Mouse (Mus musculus): Measurements from ENCODE around the gene Ppp3r1. TPM values are rescaled to one million over a fixed set of nuclear protein-coding genes. Genes with fewer than 3 reads are reported as not detected.

Ppp3r1 gene
- polyA plus RNA-seq (2015; fragmentation: Nextera tagmentation; extraction: Ambion mirVana): 78.7 and 86.5 TPM in 2 replicates

GRCm38 (mm10) chr11:17158858-17159737, at the start of gene Ppp3r1:
Ppp3r1 (plus strand) TSS chr11:17159263.
- H3K9me3 ChIP-seq (replicated peaks; ENCODE audit: control insufficient read depth, low read length): no peaks in the 10 kb centered on the region
- ATAC-seq (ENCODE audit: insufficient read depth, low FRiP score): peak; percentile 99
- peak within 1 kb of the TSS; percentile 99 for H3K4me3 ChIP-seq (replicated peaks; ENCODE audit: low read length)
- H3K36me3 ChIP-seq (ENCODE audit: control insufficient read depth, insufficient read depth, low read length): no peaks in the 10 kb centered on the region
- under 1% methylated on average over 88 of the region's 89 CpGs for WGBS
- peak within 1 kb of the TSS; percentile 92 for H3K4me2 ChIP-seq (ENCODE audit: low read depth, low read length)
- peak within 1 kb of the TSS; percentile 99 for H3K9ac ChIP-seq (ENCODE audit: low read length)
- peaks cover 18% of the 10 kb centered on the region for H3K4me1 ChIP-seq (ENCODE audit: control insufficient read depth, insufficient read depth, low read length)
- H3K27ac ChIP-seq (ENCODE audit: low read length): peak within 1 kb of the TSS; percentile 97
- no peaks in the 10 kb centered on the region for H3K27me3 ChIP-seq (ENCODE audit: control insufficient read depth, insufficient read depth, low read length)

DNA sequence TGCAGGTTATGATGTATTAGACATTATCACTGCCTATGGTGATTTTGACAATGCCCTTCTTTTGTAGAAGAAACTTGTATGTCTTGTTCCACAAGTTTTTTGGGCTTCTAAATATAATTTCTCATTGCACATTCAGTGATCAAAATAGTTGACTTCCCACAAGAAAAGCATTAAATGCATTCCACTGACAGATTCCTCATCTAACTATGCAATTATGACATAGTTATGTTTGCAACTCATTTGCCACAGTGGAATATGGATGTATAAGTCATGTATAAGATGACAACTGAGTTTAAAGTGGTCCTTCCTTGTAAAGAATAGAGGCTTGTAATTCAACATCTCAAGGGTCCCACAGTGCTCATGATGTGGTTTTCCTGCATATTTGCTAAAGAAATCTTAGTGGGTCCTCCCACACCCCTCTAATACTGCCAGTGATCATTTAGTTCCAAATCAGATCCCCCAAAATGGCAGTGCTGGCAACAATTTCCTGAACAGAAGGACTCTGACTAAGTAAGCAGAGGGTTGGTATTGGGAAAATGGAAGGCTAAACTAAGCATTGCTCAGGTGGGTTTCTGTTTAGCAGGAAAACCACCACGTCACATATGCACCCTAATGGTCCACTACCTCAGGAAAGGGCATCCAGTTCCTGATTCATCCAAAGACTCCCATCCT, 46.5 kb upstream of the Ppp3r1 start:
- WGBS: 70% methylated on average over 1 of the region's 1 CpGs
- Histone ChIP-seq H3K27me3 (ENCODE audit: control insufficient read depth, insufficient read depth, low read length) (no peaks in the 10 kb centered on the region), H3K4me2 (ENCODE audit: low read depth, low read length) (no peak overlapping the region), H3K4me1 (ENCODE audit: control insufficient read depth, insufficient read depth, low read length) (no peaks in the 10 kb centered on the region), H3K9ac (ENCODE audit: low read length) (no peak overlapping the region), H3K27ac (ENCODE audit: low read length) (no peak overlapping the region), H3K9me3 (replicated peaks; ENCODE audit: control insufficient read depth, low read length) (0 out of 2 replicates have a peak, but pooled peaks cover 4% of the 10 kb centered on the region), H3K36me3 (ENCODE audit: control insufficient read depth, insufficient read depth, low read length) (no peaks in the 10 kb centered on the region), H3K4me3 (replicated peaks; ENCODE audit: low read length) (no peak overlapping the region)
- no peak for ATAC-seq (ENCODE audit: insufficient read depth, low FRiP score)

- no peak overlapping the region for H3K9ac ChIP-seq (ENCODE audit: low read length)
- H3K4me1 ChIP-seq (ENCODE audit: control insufficient read depth, insufficient read depth, low read length): no peaks in the 10 kb centered on the region
- H3K27me3 ChIP-seq (ENCODE audit: control insufficient read depth, insufficient read depth, low read length): no peaks in the 10 kb centered on the region
- H3K27ac ChIP-seq (ENCODE audit: low read length): no peak overlapping the region
- 41% methylated on average over 2 of the region's 2 CpGs for WGBS
- no peaks in the 10 kb centered on the region for H3K9me3 ChIP-seq (replicated peaks; ENCODE audit: control insufficient read depth, low read length)
- H3K4me3 ChIP-seq (replicated peaks; ENCODE audit: low read length): no peak overlapping the region
- H3K36me3 ChIP-seq (ENCODE audit: control insufficient read depth, insufficient read depth, low read length): no peaks in the 10 kb centered on the region
- H3K4me2 ChIP-seq (ENCODE audit: low read depth, low read length): no peak overlapping the region
- ATAC-seq (ENCODE audit: insufficient read depth, low FRiP score): no peak
These were observed 32.6 kb upstream of the Ppp3r1 start for GRCm38 (mm10) chr11:17126418-17126817.

GRCm38 (mm10) chr11:17135638-17136037, 23.4 kb upstream of the Ppp3r1 start:
- H3K4me3 ChIP-seq (replicated peaks; ENCODE audit: low read length): no peak overlapping the region
- no peak overlapping the region for H3K9ac ChIP-seq (ENCODE audit: low read length)
- H3K9me3 ChIP-seq (replicated peaks; ENCODE audit: control insufficient read depth, low read length): no peaks in the 10 kb centered on the region
- no peaks in the 10 kb centered on the region for H3K4me1 ChIP-seq (ENCODE audit: control insufficient read depth, insufficient read depth, low read length)
- no peak for ATAC-seq (ENCODE audit: insufficient read depth, low FRiP score)
- H3K27me3 ChIP-seq (ENCODE audit: control insufficient read depth, insufficient read depth, low read length): no peaks in the 10 kb centered on the region
- WGBS: 46% methylated on average over 6 of the region's 6 CpGs
- H3K36me3 ChIP-seq (ENCODE audit: control insufficient read depth, insufficient read depth, low read length): no peaks in the 10 kb centered on the region
- no peak overlapping the region for H3K4me2 ChIP-seq (ENCODE audit: low read depth, low read length)
- H3K27ac ChIP-seq (ENCODE audit: low read length): no peak overlapping the region

DNA sequence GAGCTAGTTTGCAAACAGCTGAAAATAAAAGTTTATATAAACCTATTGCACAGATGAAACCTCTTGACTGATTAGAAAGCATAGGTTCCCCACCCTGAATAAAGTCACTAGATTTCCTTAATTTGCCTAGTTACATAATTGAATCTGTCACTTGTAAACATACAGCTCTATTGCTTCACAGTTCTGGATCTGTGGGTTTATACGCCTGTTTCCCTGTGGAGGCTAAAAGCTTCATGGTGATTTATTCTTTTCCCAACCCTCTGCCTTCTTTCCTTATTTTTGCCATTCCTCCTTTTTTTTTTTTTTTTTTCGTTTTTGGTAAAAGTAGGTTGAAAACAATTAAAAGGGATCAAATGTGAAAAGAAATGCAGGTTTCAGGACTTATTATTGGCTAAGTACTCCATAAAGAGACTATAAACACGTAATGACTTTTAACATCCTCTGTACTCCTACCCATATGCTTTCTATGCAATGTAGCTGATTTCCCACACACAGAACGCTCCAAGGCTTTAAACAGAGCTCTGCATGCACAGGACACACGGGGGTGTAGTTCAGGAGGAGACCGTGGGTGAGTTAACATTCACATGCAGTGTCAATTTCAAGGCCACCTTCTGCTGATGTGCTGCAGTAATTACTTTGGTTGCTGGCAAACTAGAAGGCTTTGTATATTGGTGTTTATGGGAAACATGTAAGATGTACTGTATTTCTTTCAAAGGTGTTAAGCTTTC, 20.6 kb upstream of the Ppp3r1 start:
- Histone ChIP-seq H3K9ac (ENCODE audit: low read length) (no peak overlapping the region), H3K4me1 (ENCODE audit: control insufficient read depth, insufficient read depth, low read length) (no peaks in the 10 kb centered on the region), H3K27ac (ENCODE audit: low read length) (no peak overlapping the region), H3K4me3 (replicated peaks; ENCODE audit: low read length) (no peak overlapping the region), H3K36me3 (ENCODE audit: control insufficient read depth, insufficient read depth, low read length) (no peaks in the 10 kb centered on the region), H3K9me3 (replicated peaks; ENCODE audit: control insufficient read depth, low read length) (no peaks in the 10 kb centered on the region), H3K27me3 (ENCODE audit: control insufficient read depth, insufficient read depth, low read length) (no peaks in the 10 kb centered on the region), H3K4me2 (ENCODE audit: low read depth, low read length) (no peak overlapping the region)
- 61% methylated on average over 6 of the region's 6 CpGs for WGBS
- no peak for ATAC-seq (ENCODE audit: insufficient read depth, low FRiP score)

DNA sequence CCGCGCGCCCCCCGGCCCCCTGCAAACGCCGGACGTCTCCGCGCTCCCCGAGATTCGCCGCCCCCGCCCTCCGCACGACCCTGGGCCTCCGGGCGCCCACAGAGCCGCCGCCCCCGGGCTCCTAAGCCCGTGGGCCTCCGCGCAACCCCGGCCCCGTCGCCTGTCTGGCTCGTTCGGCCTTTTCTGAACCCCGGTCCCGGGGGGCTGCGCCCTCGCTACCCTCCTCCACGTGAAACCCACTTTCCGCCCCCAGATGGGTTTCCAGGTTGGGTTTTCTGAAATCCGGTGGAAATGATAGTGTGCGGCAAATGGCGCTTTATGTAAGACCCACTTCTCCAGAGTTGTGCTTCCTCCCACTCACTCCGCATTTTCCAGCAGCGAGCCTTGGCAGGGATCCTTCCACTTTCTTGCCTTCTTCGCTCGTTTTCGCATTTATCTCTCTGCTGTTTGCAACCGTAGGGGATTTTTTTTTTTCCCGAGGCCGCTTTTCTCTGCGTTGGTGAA, 727 bp downstream of the Ppp3r1 start:
- H3K4me1 ChIP-seq (ENCODE audit: control insufficient read depth, insufficient read depth, low read length): peaks cover 20% of the 10 kb centered on the region
- H3K4me2 ChIP-seq (ENCODE audit: low read depth, low read length): peak overlapping the region; percentile 78
- H3K4me3 ChIP-seq (replicated peaks; ENCODE audit: low read length): peak overlapping the region; percentile 99
- H3K36me3 ChIP-seq (ENCODE audit: control insufficient read depth, insufficient read depth, low read length): no peaks in the 10 kb centered on the region
- peak overlapping the region; percentile 99 for H3K9ac ChIP-seq (ENCODE audit: low read length)
- WGBS: 1% methylated on average over 44 of the region's 46 CpGs
- peak overlapping the region; percentile 97 for H3K27ac ChIP-seq (ENCODE audit: low read length)
- no peaks in the 10 kb centered on the region for H3K9me3 ChIP-seq (replicated peaks; ENCODE audit: control insufficient read depth, low read length)
- ATAC-seq (ENCODE audit: insufficient read depth, low FRiP score): peak; percentile 26
- no peaks in the 10 kb centered on the region for H3K27me3 ChIP-seq (ENCODE audit: control insufficient read depth, insufficient read depth, low read length)

- Histone ChIP-seq H3K9me3 (replicated peaks; ENCODE audit: control insufficient read depth, low read length) (no peaks in the 10 kb centered on the region), H3K4me3 (replicated peaks; ENCODE audit: low read length) (peak overlapping the region; percentile 99), H3K4me2 (ENCODE audit: low read depth, low read length) (peak overlapping the region; percentile 78), H3K27ac (ENCODE audit: low read length) (peak overlapping the region; percentile 97), H3K36me3 (ENCODE audit: control insufficient read depth, insufficient read depth, low read length) (no peaks in the 10 kb centered on the region), H3K4me1 (ENCODE audit: control insufficient read depth, insufficient read depth, low read length) (peaks cover 20% of the 10 kb centered on the region), H3K27me3 (ENCODE audit: control insufficient read depth, insufficient read depth, low read length) (no peaks in the 10 kb centered on the region), H3K9ac (ENCODE audit: low read length) (peak overlapping the region; percentile 99)
- under 1% methylated on average over 12 of the region's 12 CpGs for WGBS
- no peak for ATAC-seq (ENCODE audit: insufficient read depth, low FRiP score)
These were observed 1.2 kb downstream of the Ppp3r1 start for GRCm38 (mm10) chr11:17160242-17160641.

DNA sequence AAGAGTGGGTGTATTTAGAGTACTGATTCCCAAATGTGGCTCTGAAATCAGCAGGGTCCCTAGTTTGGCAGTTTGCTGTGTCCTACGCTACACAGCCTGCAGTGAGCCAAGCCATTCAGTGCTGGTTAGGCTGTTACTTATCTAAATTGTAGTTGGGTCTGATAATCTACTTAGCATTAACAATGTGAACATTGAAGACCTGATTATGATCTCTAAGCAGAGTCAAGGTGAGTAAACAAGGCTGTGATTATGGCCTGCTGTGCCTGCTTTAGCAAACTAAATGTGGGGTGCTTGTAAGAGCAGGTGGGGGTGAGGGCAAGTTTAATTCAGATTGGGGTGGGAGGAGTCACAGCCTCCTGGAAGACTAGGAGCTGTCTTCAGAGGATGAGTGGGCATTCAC, 4.9 kb downstream of the Ppp3r1 start:
- Histone ChIP-seq H3K9ac (ENCODE audit: low read length) (no peak overlapping the region), H3K4me2 (ENCODE audit: low read depth, low read length) (0 out of 2 replicates have a peak overlapping the region, but pooled peaks have one; percentile 9), H3K27me3 (ENCODE audit: control insufficient read depth, insufficient read depth, low read length) (no peaks in the 10 kb centered on the region), H3K9me3 (replicated peaks; ENCODE audit: control insufficient read depth, low read length) (no peaks in the 10 kb centered on the region), H3K27ac (ENCODE audit: low read length) (no peak overlapping the region), H3K4me3 (replicated peaks; ENCODE audit: low read length) (no peak overlapping the region), H3K4me1 (ENCODE audit: control insufficient read depth, insufficient read depth, low read length) (peaks cover 29% of the 10 kb centered on the region), H3K36me3 (ENCODE audit: control insufficient read depth, insufficient read depth, low read length) (no peaks in the 10 kb centered on the region)
- no peak for ATAC-seq (ENCODE audit: insufficient read depth, low FRiP score)
- WGBS: 54% methylated on average over 1 of the region's 1 CpGs

Measured in stomach, embryonic 16.5 days (tissue).